Mouse (Mus musculus): ENCODE results near the gene Tgfbr3. TPM values are rescaled to one million over a fixed set of nuclear protein-coding genes. Genes with fewer than 3 reads are reported as not detected.

Tgfbr3 gene
- polyA plus RNA-seq, 3 experiments from 2014 or later, result 2.1 to 17.2 (median 11.8) TPM

GRCm38 (mm10) chr5:107204306-107204705, 85.1 kb downstream of the Tgfbr3 start:
- no peak for ATAC-seq

- no peak for ATAC-seq
Observed at GRCm38 (mm10) chr5:107202801-107203559, 86.4 kb downstream of the Tgfbr3 start.

GRCm38 (mm10) chr5:107201509-107202182, 87.8 kb downstream of the Tgfbr3 start:
- ATAC-seq, result peak; percentile 57

GRCm38 (mm10) chr5:107200853-107201341, 88.5 kb downstream of the Tgfbr3 start:
- peak; percentile 74 for ATAC-seq

- ATAC-seq, result no peak
Observed at GRCm38 (mm10) chr5:107200221-107200635, 89.2 kb downstream of the Tgfbr3 start.

GRCm38 (mm10) chr5:107195751-107196395, 93.6 kb downstream of the Tgfbr3 start:
- no peak for ATAC-seq

GRCm38 (mm10) chr5:107193160-107193559, 96.3 kb downstream of the Tgfbr3 start:
- no peak for ATAC-seq

- ATAC-seq, result no peak
Observed at GRCm38 (mm10) chr5:107192372-107192771, 97.1 kb downstream of the Tgfbr3 start.

GRCm38 (mm10) chr5:107188551-107188950, 100.9 kb downstream of the Tgfbr3 start:
- ATAC-seq, result no peak

GRCm38 (mm10) chr5:107186206-107186605, 103.2 kb downstream of the Tgfbr3 start:
- no peak for ATAC-seq

GRCm38 (mm10) chr5:107184158-107184883, 105.1 kb downstream of the Tgfbr3 start:
- no peak for ATAC-seq

- ATAC-seq, result no peak
Observed at GRCm38 (mm10) chr5:107183537-107183936, 105.9 kb downstream of the Tgfbr3 start.

- ATAC-seq, result no peak
Observed at GRCm38 (mm10) chr5:107182721-107183120, 106.7 kb downstream of the Tgfbr3 start.

GRCm38 (mm10) chr5:107181820-107182219, 107.6 kb downstream of the Tgfbr3 start:
- ATAC-seq, result no peak

GRCm38 (mm10) chr5:107179194-107179593, 110.2 kb downstream of the Tgfbr3 start:
- no peak for ATAC-seq

GRCm38 (mm10) chr5:107177791-107178190, 111.6 kb downstream of the Tgfbr3 start:
- ATAC-seq, result peak; percentile 48

GRCm38 (mm10) chr5:107177248-107177647, 112.2 kb downstream of the Tgfbr3 start:
- ATAC-seq, result peak; percentile 70

GRCm38 (mm10) chr5:107176796-107177195, 112.6 kb downstream of the Tgfbr3 start:
- ATAC-seq, result no peak

- no peak for ATAC-seq
Observed at GRCm38 (mm10) chr5:107176196-107176595, 113.2 kb downstream of the Tgfbr3 start.

GRCm38 (mm10) chr5:107174188-107174587, 115.2 kb downstream of the Tgfbr3 start:
- ATAC-seq, result no peak

- ATAC-seq, result no peak
Observed at GRCm38 (mm10) chr5:107173483-107173882, 115.9 kb downstream of the Tgfbr3 start.

- no peak for ATAC-seq
Observed at GRCm38 (mm10) chr5:107171861-107172260, 117.6 kb downstream of the Tgfbr3 start.

GRCm38 (mm10) chr5:107169796-107170195, 119.6 kb downstream of the Tgfbr3 start:
- ATAC-seq, result no peak
